Mouse (Mus musculus) limb, embryonic 15.5 days (tissue): ENCODE results near the gene Ints11. TPM values are rescaled to one million over a fixed set of nuclear protein-coding genes. Genes with fewer than 3 reads are reported as not detected.

Source experiments
- ATAC-seq: fragments of 200-750 bp; cut with Nextera tagmentation; 2 replicates; pipeline ENCODE4 v1.8.0; 2017; ENCODE audit warnings: low read depth, moderate TSS enrichment; ENCODE audit not compliant: insufficient number of reproducible peaks, low FRiP score, low TSS enrichment
- H3K27ac ChIP-seq: fragments of 300-500 bp; sonication (generic); 2 replicates; pipeline ENCODE4 v1.5.1; 2015; ENCODE audit warnings: moderate library complexity, mild to moderate bottlenecking, inconsistent platforms
- H3K27me3 ChIP-seq: fragments of 300-500 bp; sonication (generic); 2 replicates; pipeline ENCODE4 v1.6.1; 2015; ENCODE audit warnings: inconsistent platforms
- H3K36me3 ChIP-seq: fragments of 300-500 bp; sonication (generic); 2 replicates; pipeline ENCODE4 v1.6.1; 2015; ENCODE audit warnings: inconsistent platforms
- H3K4me1 ChIP-seq: fragments of 300-500 bp; sonication (generic); 2 replicates; pipeline ENCODE4 v1.6.1; 2015; ENCODE audit warnings: inconsistent platforms
- H3K4me2 ChIP-seq: fragments of 300-500 bp; sonication (generic); 2 replicates; pipeline ENCODE4 v1.6.1; 2015; ENCODE audit warnings: mild to moderate bottlenecking, inconsistent platforms
- H3K4me3 ChIP-seq: fragments of 300-500 bp; sonication (generic); 2 replicates; pipeline ENCODE4 v1.5.1; 2015; ENCODE audit warnings: mild to moderate bottlenecking, inconsistent platforms
- H3K9ac ChIP-seq: fragments of 300-500 bp; sonication (generic); 2 replicates; pipeline ENCODE4 v1.6.1; 2015; ENCODE audit warnings: inconsistent platforms
- H3K9me3 ChIP-seq: fragments of 300-500 bp; sonication (generic); 2 replicates; pipeline ENCODE4 v1.6.1; 2016; ENCODE audit warnings: inconsistent platforms
- WGBS: fragments of 180-500 bp; shearing (Covaris S2); methylation state at CpG from one replicate; pipeline ENCODE4 v1.1.7; 2015; 5-methylcytosine and 5-hydroxymethylcytosine counted together
- microRNA-seq: library from miRNA; unstranded; fragments of <30 nt; microRNA quantifications from one replicate; pipeline ENCODE4, GENCODE M21; 2016
- polyA plus RNA-seq: library from polyadenylated mRNA; unstranded; fragments of >200 nt; fragmentation: Nextera tagmentation; extraction: Ambion mirVana; gene quantifications from 2 replicates; pipeline ENCODE4 v1.2.1, GENCODE M21; 2015

Gene Ints11
- polyA plus RNA-seq, 1 experiment from 2014 or later, result 72.3 TPM

- Histone ChIP-seq H3K9me3 (no peaks in the 10 kb centered on the region), H3K4me3 (no peak overlapping the region), H3K4me1 (no peaks in the 10 kb centered on the region), H3K27ac (no peak overlapping the region), H3K27me3 (no peaks in the 10 kb centered on the region), H3K36me3 (no peaks in the 10 kb centered on the region), H3K4me2 (no peak overlapping the region), H3K9ac (no peak overlapping the region)
- no peak for ATAC-seq
- WGBS, result 58% methylated on average over 1 of the region's 1 CpGs
Measured at GRCm38 (mm10) chr4:155932031-155932430, 62.7 kb downstream of the Ints11 start.

Small RNAs within 50 kb of the gene (microRNA-seq; reads per million reads assigned to microRNA genes)
- gene Gm22991, result not detected

Other genes with a start within 250 kb of the Ints11 start
- gene Cdk11b, start 244.7 kb upstream of the Ints11 start, polyA plus RNA-seq, result 58.8 and 59.9 TPM in 2 replicates
- not detected in 2 replicates for gene Gm10563, start 224.1 kb upstream of the Ints11 start, polyA plus RNA-seq
- 23.7 and 36.9 TPM in 2 replicates for gene Mmp23, start 216.2 kb upstream of the Ints11 start, polyA plus RNA-seq
- gene Mib2, start 200.3 kb upstream of the Ints11 start, polyA plus RNA-seq, result 30.1 and 34.3 TPM in 2 replicates
- gene Fndc10, start 175.2 kb upstream of the Ints11 start, polyA plus RNA-seq, result 11.1 and 11.5 TPM in 2 replicates
- 132 and 139 TPM in 2 replicates for gene Ssu72, start 164.7 kb upstream of the Ints11 start, polyA plus RNA-seq
- 0.94 and 1.3 TPM in 2 replicates for gene Tmem240, start 134.7 kb upstream of the Ints11 start, polyA plus RNA-seq
- gene Atad3a, start 108.5 kb upstream of the Ints11 start, polyA plus RNA-seq, result 84.1 and 91.5 TPM in 2 replicates
- gene Vwa1, start 94.8 kb upstream of the Ints11 start, polyA plus RNA-seq, result 17.6 and 21.3 TPM in 2 replicates
- gene Tmem88b, start 83.7 kb upstream of the Ints11 start, polyA plus RNA-seq, result 0.38 and 0.52 TPM in 2 replicates
- not detected in 2 replicates for gene Ankrd65, start 79.1 kb upstream of the Ints11 start, polyA plus RNA-seq
- gene Mrpl20, start 66.7 kb upstream of the Ints11 start, polyA plus RNA-seq, result 169 and 184 TPM in 2 replicates
- 185 and 187 TPM in 2 replicates for gene Ccnl2, start 57.1 kb upstream of the Ints11 start, polyA plus RNA-seq
- 123 and 128 TPM in 2 replicates for gene Aurkaip1, start 38.3 kb upstream of the Ints11 start, polyA plus RNA-seq
- 150 and 197 TPM in 2 replicates for gene Mxra8, start 29.9 kb upstream of the Ints11 start, polyA plus RNA-seq
- gene Dvl1, start 22.1 kb upstream of the Ints11 start, polyA plus RNA-seq, result 7.1 and 10.4 TPM in 2 replicates
- gene Tas1r3, start 6.2 kb upstream of the Ints11 start, polyA plus RNA-seq, result 0.32 and 0.42 TPM in 2 replicates
- gene Cptp, start 106 bp upstream of the Ints11 start, polyA plus RNA-seq, result 19.7 and 20.8 TPM in 2 replicates
- gene Pusl1, start 22.2 kb downstream of the Ints11 start, polyA plus RNA-seq, result 61.8 and 66.6 TPM in 2 replicates
- gene Acap3, start 22.3 kb downstream of the Ints11 start, polyA plus RNA-seq, result 23.3 and 23.8 TPM in 2 replicates
- 87.9 and 99.7 TPM in 2 replicates for gene Ube2j2, start 74.3 kb downstream of the Ints11 start, polyA plus RNA-seq
- gene C1qtnf12, start 92.8 kb downstream of the Ints11 start, polyA plus RNA-seq, result 48.3 and 50.3 TPM in 2 replicates
- 16.1 and 16.4 TPM in 2 replicates for gene B3galt6, start 123.1 kb downstream of the Ints11 start, polyA plus RNA-seq
- gene Sdf4, start 123.3 kb downstream of the Ints11 start, polyA plus RNA-seq, result 175 and 176 TPM in 2 replicates
- 0.55 and 0.99 TPM in 2 replicates for gene Tnfrsf4, start 144.3 kb downstream of the Ints11 start, polyA plus RNA-seq
- 3.6 and 5.4 TPM in 2 replicates for gene Tnfrsf18, start 156.6 kb downstream of the Ints11 start, polyA plus RNA-seq
- 2.5 and 3.1 TPM in 2 replicates for gene Ttll10, start 189.9 kb downstream of the Ints11 start, polyA plus RNA-seq
- 29.9 and 31.8 TPM in 2 replicates for gene 9430015G10Rik, start 240.4 kb downstream of the Ints11 start, polyA plus RNA-seq